Mouse (Mus musculus) activated CD4-positive, CD25-positive, alpha-beta regulatory T cell, adult 4 months (primary cell): ENCODE measurements around the gene Marveld3. TPM values are rescaled to one million over a fixed set of nuclear protein-coding genes. Genes with fewer than 3 reads are reported as not detected.
A peak's percentile ranks its signal among the peaks of the same experiment; 100 is the strongest.

Experiments used
- ATAC-seq: one replicate; pipeline ENCODE4 v1.8.0; 2017
- polyA plus RNA-seq, 2 experiments: library from polyadenylated mRNA; unstranded; fragments of 100-300 nt; shearing (Covaris generic); gene quantifications; one replicate each; pipeline ENCODE4 v1.2.1; 2017

The Marveld3 gene
- polyA plus RNA-seq, 2 experiments from 2014 or later: not detected

DNA sequence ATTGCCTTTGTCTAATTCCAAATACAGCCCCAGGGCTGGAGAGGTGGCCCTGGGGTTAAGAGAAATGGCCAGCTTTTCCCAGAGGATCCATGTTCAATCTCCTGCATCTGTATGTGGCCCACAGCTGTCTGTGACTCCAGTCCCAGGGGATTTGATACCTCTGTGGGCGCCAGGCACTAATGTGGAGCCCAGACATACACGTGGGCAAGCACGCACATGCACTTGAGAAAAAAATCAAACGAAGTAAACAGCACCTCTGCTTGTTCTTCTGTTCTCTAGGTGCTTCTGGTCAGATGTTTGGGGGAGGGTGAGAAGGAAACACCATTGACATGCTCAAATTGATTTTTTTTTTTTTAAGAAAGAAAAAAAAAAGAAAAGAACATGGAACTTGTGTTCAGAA, 2.1 kb upstream of the Marveld3 start:
- ATAC-seq: no peak

DNA sequence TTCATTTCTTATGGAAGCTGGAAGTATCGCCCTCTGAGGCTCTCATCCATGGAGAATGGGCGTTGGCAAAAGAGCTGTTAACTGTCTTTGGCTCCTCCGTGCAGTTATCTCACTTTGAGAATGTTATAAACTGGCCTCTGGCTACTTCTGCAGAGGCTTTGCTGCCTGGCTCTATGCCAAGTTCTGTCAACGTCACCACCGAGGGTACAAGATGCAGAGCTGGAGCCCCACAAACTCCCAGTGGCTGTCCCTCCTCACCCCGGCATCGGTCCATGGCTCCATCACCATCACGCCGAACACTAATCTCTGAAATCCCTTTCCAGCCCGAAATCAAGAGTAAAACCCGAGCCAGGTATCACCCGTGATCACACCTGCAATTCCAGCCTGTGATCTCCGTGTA, 1.4 kb upstream of the Marveld3 start:
- no peak for ATAC-seq

DNA sequence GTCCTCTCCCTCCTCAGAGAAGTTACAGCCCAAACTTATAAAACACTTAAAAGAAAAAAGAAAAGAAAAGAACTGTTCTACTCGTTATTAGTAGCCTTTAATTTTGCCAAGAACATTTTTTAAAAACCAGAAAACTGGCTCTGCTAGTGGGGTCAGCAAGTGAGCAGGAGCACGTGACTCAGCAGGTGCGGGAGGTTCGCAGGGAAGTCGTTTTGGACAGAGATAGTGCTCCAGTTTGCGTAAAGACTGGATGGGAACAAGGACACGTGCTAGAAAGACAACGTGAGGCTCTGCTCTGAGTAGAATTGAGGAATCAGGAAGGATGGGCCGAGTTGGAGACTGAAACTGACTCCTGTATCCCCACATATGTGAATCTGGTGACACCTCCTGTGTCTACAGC, 893 bp upstream of the Marveld3 start:
- ATAC-seq: no peak

DNA sequence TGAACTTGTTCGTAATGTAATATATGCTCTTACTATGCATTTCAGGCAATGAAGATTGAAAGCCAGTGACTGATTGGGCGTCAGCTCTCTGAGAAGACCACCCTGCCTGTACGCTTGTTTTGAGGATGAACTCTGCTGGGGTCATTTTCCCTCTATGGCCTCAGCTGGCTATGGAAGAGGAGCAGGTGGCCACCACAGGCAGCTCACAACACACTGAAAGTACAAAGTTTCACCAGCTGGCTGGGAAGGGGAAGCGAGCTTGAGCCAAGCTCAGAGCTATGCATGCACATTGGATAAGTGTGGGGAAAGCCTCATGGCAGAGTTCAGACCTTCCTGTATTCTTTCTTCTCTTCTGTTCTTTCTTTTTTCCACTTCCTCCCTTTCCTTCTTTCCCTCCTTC, 2.9 kb downstream of the Marveld3 start:
- ATAC-seq: no peak

DNA sequence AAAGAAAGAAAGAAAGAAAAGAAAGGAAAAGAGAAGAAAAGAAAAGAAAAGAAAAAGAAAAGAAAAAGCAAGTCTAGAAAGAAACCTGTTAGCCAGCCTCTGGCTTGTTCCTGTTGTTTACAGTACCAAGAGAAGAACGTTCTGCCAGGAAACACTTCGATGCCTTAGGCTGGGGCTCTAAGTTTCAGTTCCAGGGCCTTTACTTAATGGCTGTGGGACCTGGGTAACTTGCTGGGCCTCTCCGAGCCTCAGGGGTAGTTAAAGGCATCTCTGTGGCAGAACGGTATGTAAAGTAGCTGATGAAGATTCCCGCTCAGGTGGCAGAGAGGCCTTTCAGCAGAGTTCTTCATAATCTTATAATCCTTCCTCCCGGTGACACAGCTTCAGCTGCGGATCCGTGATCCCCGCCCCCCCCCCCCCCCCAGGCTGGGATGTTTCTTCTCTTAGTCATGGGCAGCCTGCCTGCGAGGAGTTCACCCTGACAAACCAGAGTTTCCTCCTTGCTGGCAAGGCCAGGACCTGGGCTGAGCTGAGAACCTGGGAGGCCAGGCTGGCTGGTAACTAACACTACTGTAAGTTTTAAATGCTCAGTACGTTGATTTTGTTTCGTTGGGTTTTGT, 3.9 kb downstream of the Marveld3 start:
- no peak for ATAC-seq

DNA sequence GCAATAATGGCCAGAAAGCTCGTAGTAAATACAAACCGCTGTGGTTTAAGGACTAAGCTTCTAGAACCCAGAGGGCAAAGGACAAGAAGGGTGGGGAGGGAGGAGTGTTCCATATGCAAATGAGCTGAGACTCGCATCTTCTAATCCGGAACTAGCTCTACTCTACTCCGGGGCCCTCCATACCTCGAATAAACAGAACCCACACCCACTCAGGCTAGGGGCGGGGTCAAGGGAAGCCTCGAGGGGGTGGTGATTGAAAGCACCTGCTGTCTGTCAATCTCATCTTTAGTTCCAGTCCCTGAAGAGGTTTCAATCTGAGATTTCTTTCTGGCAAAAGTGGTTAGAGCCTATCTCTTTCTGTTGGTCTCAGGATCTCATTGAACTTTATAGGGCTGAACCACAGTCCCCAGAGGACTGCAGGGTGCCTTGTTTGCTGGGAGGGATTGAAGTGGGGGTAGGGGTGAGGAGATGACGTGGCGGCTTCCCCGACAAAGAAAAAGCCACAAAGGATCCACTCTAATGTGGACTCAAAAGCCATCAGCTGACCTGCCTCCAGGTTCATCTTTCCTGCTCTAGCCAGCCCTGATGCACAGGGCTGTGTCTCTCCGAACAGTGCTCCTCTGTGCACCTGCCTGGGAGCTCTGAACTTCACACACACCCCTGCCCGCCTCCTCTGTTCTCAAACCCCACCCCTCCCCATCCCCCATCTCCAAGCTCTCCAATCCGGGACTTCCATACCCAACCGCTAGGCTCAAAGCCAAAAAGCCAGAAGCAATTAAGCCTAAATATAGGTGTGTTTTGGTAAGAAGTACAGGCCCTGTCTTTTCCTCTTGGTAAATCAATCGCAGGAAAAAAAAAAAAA, 4.6 kb downstream of the Marveld3 start:
- peak; percentile 85 for ATAC-seq

DNA sequence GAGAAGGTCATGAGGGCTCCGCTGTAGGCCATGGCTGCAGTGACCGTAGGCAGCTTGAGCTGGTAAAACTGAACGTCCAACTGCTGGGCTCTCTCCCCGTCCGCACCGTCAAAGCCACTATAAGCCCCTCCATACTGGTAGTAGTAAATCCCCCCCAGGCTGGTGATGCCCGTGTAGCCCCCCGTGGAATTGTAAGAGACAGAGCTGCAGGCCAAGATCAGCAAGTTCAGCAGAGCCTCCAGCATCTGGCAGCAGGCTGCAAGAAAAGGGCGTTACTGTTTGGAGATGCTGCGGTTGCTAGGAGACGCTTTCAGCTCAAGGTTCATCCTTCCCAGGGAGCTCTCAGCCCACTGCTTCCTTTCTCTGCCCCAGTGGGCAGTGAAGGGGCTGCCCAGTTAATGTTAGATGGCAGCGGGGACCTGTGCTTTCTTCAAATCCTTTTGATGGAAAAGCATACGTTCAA, 7.5 kb downstream of the Marveld3 start:
- ATAC-seq: no peak

DNA sequence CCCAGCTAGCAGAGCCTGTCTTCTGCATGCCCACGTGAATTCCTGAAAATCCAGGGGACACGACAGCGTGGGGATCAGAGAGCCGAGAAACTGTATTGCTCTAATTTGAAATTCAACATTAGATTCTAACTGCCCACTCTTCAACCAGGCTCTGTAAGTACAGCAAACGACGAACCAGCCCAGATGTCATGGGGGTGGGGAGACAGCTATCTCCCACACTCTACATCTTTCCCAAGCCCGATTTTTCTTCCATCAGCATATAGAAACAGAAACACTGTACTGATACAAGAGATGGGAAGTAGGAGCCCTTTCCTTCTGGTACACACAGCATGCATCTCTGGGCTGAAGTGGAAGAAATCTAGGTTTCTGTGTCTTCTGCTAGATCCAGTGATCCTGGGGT, 9.8 kb downstream of the Marveld3 start:
- no peak for ATAC-seq

DNA sequence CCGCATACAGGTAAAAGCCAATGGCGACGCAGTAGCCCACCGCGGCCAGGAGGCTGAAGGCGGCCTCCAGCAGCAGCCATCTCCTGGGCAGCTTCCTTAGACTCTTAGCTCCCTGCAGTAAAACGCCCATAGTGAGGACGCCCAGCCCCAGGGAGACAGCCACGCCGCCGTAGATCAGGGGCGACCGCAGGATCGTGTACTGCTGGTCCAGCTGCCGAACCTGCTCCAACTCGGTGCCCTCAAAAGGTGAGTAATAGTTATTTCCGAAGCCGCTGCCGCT, 13.8 kb downstream of the Marveld3 start:
- ATAC-seq: no peak

DNA sequence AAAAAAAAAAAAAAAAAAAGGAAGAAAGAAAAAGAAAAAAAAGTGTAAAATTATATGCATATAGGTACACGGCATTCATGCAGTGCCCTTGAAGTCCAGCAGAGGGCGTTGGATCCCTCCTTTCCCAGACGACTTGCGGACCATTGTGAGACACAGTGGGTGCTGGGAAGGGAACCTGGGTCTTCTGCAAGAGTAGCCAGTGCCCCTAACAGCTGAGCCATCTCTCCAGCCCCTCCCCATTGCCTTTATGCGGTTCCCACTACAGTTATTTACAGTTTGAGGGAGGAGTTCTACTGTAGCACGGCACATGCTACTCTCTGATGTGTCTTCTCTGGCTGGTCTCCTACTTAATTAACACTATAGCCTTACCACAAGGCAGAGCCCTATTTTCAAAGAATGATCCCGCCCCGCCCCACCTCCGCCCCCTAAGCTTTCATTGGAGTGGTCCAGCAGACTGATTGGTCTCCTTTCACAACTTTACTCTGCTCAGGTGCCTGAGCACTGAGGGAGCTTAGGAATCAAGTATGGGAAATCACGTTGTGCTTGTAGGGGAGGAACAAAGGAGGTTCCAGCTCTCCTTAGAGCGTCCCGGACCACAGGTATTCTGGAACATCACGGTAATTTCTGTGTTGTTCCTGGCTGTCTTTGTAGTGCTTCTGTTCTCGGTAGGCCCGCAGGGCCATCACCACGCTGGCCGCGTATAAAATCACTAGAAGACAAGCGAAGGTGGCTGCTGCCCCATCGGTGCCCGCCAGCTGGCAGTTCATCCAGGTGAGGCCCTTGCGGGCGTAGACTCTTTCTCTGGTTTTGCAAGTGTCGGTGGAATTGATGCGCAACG, 14.3 kb downstream of the Marveld3 start:
- no peak for ATAC-seq

DNA sequence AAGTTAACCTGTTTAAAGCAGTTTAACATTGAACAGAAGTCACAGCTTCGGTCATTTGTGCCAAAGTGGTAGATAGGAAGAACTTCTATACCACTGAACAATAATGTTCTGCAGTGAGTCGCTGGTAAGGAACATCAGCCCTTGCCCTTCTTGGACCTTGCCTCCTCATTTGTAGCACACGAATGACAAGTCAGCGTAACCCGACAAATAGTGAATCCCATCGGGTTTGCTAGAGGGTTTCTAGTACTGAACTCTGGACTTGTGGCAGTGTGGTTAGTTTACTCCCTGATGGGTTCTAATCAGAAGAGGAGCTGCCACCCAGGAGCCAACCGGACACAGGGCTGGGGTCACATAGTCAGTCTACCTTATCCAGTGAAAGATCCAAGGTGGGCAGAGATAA, 15.7 kb downstream of the Marveld3 start:
- no peak for ATAC-seq

DNA sequence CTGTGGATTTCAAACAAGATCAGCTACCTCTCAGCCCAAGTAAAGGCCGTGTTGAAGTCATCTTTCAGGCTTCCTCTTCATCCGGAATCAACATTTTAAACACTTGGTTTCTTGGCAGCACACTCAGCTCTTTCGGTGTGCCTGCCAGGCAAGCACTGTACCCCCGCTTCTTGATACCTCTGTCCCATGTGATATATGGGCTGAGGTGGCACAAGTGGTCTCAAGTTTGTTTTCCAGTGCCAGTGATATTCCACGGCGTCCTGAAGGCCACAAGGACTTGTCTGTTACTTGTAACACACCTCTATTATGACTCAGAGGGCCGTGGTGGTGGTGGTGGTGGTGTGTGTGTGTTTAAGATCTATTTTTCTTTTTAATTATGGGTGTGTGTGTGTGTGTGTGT, 16.3 kb downstream of the Marveld3 start:
- ATAC-seq: no peak

DNA sequence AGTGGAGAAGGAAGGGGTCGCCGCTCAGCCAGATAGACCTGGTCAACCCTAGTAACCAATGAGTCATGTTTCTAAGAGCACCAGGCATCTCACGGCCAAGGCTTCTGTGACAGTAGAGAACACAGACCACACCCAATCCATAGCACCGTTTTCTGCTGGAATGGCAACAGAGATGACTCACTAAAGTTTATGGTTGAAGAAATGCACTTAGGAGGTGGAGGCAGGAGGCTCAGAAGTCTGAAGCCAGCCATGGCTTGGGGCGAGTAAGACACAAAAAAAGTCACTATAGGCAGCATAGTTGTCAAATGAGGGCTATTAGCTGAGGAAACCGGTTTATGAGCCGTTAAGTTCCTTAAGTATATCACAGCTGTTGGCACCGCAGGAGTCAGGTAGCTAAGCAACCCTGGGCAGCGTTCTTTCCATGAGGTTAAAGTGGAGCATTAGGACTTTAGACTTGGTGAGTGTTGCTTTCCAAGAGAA, 16.8 kb downstream of the Marveld3 start:
- no peak for ATAC-seq

DNA sequence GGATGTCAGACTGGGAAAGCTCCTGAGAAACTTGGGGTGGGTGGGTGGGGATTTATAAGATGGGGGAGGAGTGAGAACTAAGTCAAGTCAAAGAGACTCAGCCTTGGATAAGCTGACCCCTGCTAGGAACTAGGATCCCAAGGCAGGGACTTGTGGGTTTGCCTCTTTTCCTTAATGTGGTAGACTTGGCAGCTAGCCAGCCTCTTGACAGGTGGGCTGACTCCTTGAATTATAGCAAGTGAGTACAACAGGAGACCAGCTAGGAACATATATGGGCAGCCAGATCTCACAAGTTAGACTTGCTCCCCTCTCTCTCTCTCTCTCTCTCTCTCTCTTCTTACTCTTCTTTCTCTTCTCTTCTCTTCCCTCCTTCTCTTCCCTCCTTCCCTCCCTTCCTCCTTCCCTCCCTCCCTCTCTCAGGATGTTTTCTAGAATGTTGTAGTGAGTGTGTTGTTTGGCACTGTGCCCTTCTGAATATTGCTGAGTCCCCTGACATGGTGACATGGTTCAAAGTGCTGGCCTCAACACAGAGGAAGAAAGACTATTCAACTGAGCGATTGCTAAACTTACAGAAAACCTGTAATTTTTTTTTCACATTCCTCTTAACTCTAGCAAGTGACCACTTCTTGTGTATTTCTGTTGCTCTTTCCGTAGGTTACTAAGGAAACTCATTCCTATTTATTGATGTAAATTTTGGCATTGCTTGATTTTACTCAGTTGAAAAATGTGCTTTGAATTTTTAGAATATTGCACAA, 20.2 kb downstream of the Marveld3 start:
- no peak for ATAC-seq

DNA sequence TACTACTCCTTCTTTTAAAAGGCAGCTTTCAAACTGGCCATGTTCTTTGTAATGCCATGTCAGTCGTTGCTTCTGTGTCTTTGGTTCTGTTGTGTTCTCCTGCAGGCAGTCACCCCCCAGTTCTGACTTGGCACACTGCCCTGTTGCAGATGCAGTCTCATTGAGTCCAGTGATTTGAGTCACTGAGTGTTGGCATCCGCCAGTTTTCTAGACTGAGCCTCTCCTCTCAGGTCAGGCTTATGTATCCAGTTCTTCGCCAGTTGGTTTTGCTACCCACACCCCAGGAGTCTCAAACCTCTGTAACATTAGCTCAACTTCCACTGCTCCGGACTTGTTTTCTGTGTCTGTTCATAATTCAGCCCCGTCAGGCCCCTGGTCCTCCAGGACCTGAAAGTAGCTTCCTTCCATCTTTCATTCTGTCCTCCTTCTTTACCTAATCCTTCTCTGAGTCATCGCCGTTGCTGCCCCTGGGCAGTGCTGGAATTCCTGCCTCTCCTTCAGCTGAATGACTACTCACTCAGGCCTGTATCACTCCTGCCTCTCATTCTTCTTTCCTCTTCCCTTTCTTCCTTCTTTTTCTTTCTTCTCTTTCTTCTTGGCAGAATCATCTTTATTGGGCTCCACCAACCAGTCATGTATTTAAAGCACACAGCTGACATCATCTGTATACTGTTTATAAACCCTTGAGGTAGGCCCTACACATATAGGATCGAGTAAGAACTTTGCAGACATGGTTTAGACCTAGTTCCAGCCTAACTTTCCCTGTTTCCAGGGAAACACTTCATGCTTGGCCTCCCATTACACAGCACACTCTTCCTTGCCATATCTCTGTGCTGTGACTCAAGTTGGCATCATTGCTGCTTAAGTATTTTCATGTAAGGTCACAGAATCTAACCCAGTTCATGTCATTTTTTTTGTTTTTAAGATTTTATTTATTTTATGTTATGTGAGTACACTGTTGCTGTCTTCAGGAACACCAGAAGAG, 41.3 kb downstream of the Marveld3 start:
- ATAC-seq: no peak

DNA sequence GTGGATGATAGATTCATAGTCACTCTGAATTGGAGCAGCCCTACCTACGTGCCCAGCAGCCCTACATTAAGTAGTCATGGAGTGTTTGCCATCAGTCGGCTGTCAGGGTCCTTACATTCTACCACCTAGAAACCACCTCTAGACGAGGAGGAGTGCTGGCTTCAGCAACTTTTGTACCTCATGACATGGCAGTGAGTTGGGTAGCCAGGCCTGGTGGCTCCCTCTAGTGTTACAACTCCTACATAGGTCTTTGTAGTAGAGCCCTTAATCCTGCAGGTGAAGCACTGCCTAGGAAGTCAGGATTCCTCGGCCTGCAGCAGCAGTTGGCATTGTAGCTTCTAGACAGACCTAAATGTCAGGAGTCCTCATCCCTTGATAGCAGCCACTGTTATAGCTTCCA, 44.7 kb downstream of the Marveld3 start:
- ATAC-seq: peak; percentile 90

DNA sequence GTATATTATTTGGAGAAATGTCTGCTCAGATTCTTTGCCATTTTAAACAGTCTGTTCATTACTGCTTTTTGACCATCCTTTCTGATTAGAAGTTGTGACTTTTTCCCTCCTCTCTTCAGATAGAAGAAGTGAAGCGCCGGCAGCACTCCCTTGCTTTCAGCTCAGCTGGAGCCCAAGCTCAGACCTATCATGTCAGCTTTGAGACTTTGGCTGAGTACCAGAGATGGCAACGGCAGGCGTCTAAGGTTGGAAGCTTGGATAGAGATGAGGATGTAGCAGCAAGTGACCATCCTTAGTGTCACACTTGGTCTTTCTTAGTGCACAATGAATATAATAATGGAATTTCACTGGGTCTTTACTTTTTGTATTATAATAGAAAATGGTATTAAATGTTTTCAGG, 54.6 kb downstream of the Marveld3 start:
- no peak for ATAC-seq

DNA sequence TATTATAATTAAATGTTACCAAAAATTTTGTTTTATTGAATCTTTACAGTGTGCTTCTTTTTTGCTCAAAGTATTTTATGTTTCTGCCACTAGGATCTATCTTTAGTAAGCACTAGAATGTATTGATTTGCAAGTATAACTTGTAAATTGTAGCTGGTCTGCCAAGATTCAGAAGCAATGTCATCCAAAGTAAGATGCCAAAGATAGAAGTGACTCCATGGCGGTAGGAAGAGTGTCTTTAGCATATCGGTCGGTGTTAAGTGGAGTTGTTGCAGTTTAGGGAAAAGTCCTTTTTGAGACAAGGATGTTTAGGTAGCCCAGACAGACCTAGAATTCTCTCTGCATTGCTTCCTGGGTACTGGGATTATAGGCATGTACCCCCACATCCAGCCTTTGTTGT, 55.1 kb downstream of the Marveld3 start:
- no peak for ATAC-seq

DNA sequence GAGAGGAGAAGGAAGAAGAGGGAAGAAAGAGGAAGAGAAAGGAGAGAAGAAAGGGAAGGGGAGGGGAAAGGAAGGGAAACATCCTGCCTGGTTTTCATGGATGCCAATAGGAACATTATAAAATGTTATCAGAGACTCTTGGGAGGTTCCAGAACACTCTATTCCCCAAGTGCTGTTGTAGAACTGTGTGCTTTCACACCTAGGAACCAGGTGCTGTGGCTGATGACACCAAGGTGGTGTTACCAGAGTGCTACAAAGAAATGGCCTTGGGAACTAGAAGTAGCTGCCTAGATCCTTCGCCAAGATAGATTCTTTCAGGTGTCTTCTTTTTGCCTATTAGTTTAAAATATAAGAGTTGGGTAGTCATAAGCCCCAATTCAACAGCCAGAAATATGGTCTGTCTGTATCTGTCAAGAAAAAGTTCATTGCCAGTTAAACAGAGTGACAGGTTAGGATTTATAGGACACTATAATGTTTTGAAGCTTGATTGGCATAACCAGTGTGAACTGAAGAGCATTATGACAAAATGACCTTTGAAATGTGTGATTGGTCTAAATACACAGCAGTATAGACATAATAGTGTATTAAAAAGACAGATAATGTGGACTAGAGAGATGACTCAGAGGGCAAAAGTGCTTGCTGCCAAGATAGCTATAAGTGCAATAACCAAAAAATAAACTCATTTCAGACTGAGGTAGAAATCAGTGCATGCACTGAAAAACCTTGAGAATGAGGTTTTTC, 56.9 kb downstream of the Marveld3 start:
- ATAC-seq: no peak

DNA sequence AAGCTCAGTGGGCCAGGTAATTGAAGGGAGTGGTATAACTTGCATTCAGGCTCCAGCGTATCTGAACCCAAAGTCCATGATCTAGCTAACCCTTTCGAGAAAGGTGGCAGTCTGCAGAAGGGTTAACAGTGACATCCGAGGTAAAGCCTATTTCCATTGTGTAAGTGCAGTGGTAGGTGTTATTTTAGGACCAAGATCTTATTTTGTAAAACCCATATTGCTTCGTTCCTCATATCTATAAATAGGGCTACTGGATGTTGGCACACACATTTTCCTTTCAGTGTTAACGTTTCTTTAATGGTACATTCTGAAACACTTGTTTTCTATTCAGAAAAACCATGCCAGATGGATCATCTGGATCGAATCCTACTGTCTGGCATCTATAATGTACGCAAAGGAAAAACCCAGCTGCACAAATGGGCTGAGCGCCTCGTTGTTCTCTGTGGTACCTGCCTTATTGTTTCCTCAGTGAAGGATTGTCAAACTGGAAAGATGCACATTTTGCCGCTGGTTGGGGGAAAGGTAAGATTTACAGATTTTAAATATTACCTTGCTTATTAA, 58.0 kb downstream of the Marveld3 start:
- ATAC-seq: no peak
